Mouse (Mus musculus) forebrain, embryonic 10.5 days (tissue): Measurements from ENCODE around the gene Tspan13. TPM values are rescaled to one million over a fixed set of nuclear protein-coding genes. Genes with fewer than 3 reads are reported as not detected.

Experiments
- DNase-seq: peaks from one replicate; pipeline ENCODE4 v3.0.0-alpha.2; 2017; ENCODE audit warnings: low spot score; ENCODE audit errors: extremely low spot score
- H3K27ac ChIP-seq: fragments of 300-500 bp; sonication (generic); 2 replicates; pipeline ENCODE4 v1.5.1; 2016; ENCODE audit warnings: mild to moderate bottlenecking
- H3K27me3 ChIP-seq: fragments of 300-500 bp; sonication (generic); 2 replicates; pipeline ENCODE4 v1.6.1; 2016; ENCODE audit warnings: mild to moderate bottlenecking; ENCODE audit not compliant: poor library complexity, severe bottlenecking
- H3K36me3 ChIP-seq: fragments of 300-500 bp; sonication (generic); replicated peaks from 2 replicates; pipeline ENCODE4 v1.6.1; 2016; ENCODE audit warnings: mild to moderate bottlenecking, moderate library complexity
- H3K4me1 ChIP-seq: fragments of 300-500 bp; sonication (generic); 2 replicates; pipeline ENCODE4 v1.6.1; 2016
- H3K4me3 ChIP-seq: fragments of 300-500 bp; sonication (generic); 2 replicates; pipeline ENCODE4 v1.5.1; 2016; ENCODE audit warnings: mild to moderate bottlenecking, moderate library complexity
- H3K9me3 ChIP-seq: fragments of 300-500 bp; sonication (generic); 2 replicates; pipeline ENCODE4 v1.6.1; 2016; ENCODE audit warnings: mild to moderate bottlenecking, moderate library complexity
- WGBS: fragments of 180-500 bp; shearing (Covaris S2); methylation state at CpG from one replicate; pipeline ENCODE4 v1.1.7; 2016; 5-methylcytosine and 5-hydroxymethylcytosine counted together
- polyA plus RNA-seq: library from polyadenylated mRNA; unstranded; fragments of >200 nt; fragmentation: Nextera tagmentation; extraction: Ambion mirVana; gene quantifications from 2 replicates; pipeline ENCODE4 v1.2.1, GENCODE M21; 2016

The Tspan13 gene
- 160 and 161 TPM in 2 replicates for polyA plus RNA-seq

DNA sequence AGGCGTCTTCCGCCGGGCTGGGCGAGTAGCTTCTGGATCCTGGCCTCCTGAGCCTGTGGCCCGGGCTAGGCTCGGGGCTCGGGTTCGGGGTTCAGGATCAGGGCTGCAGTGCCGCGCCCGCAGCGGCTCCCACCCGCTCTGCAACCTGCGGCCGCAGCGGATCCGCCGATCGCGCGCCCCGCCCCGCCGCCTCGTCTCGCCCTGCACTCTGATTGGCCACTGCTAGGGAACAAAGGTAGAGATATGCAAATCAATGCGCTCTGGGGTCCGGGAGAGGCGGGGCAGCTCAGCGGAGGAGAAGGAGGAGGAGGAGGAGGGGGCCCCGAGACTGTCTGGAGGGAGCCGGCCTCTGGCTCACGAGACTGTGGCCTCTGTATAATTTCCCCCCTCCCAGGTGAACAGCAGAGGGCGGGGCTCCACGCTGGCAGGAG, at the start of gene Tspan13:
TSS of gene Tspan13 (minus strand) at position 153 of the 431 bp plus-strand sequence.
- H3K9me3 ChIP-seq = no peaks in the 10 kb centered on the region
- H3K4me1 ChIP-seq = peaks cover 34% of the 10 kb centered on the region
- H3K27me3 ChIP-seq = no peaks in the 10 kb centered on the region
- peak; percentile 94 for DNase-seq
- peak within 1 kb of the TSS; percentile 98 for H3K27ac ChIP-seq
- under 1% methylated on average over 35 of the region's 35 CpGs for WGBS
- 0 out of 2 replicates have a peak, but pooled peaks cover 2% of the 10 kb centered on the region for H3K36me3 ChIP-seq
- peak within 1 kb of the TSS; percentile 95 for H3K4me3 ChIP-seq

DNA sequence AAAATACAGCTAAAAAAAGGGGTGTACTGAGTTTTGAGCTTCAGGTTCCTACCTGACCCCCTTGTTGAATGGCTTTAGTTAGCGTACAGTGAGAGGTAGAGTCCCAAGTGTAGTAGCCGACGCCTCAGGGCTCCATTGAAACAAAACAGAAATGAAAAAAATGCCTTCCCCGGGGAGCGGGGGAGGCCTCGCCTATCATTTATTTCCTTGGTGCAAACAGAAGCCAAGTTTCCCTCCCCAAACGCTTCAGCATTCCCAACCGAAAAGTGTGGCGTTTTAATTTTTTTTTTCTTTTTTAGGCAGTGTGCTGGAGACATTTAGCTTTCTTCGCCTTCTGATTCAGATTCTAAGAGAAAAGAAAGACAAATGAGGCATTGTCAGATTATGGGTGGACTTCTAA, 49.7 kb upstream of the Tspan13 start:
- Histone ChIP-seq H3K27me3 (no peaks in the 10 kb centered on the region), H3K4me3 (no peak overlapping the region), H3K4me1 (no peaks in the 10 kb centered on the region), H3K9me3 (no peaks in the 10 kb centered on the region; the same call in 1 of the 2 replicates), H3K27ac (no peak overlapping the region), H3K36me3 (peaks cover 65% of the 10 kb centered on the region)
- WGBS = 96% methylated on average over 10 of the region's 10 CpGs
- DNase-seq = no peak

DNA sequence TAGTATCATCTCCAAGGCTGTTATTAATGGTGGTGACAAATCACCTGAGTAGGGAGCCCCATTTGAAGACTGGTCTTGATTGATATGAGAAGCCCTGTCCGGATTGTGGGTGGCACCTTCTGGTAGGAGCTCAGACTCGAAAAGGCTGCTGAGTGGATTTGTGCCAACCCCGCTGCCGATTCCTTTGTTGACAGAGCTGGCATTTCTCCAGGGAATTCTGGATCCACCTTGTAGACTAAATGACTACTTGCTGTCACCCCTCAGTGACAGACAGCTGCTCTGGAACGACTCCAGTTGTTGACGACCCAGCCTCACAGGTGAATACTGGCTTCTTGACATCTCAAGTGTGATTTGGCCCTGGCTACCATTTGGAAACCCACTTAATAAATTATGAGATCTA, 46.9 kb upstream of the Tspan13 start:
- H3K4me1 ChIP-seq = no peaks in the 10 kb centered on the region
- H3K4me3 ChIP-seq = no peak overlapping the region
- DNase-seq = no peak
- peaks cover 41% of the 10 kb centered on the region for H3K36me3 ChIP-seq
- no peaks in the 10 kb centered on the region for H3K27me3 ChIP-seq
- no peaks in the 10 kb centered on the region for H3K9me3 ChIP-seq
- WGBS = 96% methylated on average over 6 of the region's 6 CpGs
- no peak overlapping the region for H3K27ac ChIP-seq

DNA sequence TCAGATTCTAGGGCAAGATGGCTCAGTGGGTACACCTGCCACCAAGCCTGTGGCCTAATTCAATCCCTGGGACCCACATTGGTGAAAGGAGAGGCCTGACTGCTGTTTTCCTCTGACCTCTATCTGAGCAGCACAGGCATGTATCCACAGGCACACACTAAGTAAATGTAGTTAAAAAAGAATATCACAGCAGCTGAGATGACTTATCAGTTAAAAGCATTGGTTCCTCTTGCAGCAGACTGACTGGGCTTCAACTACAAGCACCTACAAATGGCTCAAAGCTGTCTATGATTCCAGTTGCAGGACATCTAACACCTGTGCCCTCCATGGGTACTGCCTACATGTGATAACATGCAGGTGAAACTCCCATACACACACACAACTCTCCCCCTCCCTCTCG, 46.5 kb upstream of the Tspan13 start:
- 93% methylated on average over 1 of the region's 1 CpGs for WGBS
- no peak for DNase-seq

DNA sequence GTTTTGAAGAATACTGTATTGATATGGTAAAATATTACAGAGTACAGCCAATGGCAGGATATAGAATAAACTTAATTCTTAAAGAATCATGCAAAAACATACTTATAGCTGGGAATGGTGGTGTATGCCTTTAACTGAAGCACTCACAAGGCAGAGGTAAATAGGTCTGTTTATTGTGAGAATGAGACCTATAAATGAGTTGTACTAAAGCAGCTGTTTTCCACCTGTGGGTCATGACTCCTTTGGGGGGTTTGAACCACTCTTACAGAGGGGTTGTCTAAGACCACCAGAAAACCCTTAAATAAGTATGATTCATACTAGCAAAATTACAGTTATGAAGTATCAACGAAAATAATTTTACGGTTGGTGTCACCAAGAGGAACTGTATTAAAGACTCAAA, 43.1 kb upstream of the Tspan13 start:
- Histone ChIP-seq H3K27me3 (no peaks in the 10 kb centered on the region), H3K4me3 (no peak overlapping the region), H3K36me3 (peaks cover 3% of the 10 kb centered on the region; the same call in 1 of the 2 replicates), H3K4me1 (no peaks in the 10 kb centered on the region), H3K27ac (no peak overlapping the region), H3K9me3 (no peaks in the 10 kb centered on the region)
- DNase-seq = no peak
- WGBS = 91% methylated on average over 2 of the region's 2 CpGs

More for the DNA sequence above, 46.5 kb upstream of the Tspan13 start:
- no peak overlapping the region for H3K4me3 ChIP-seq
- H3K27ac ChIP-seq = no peak overlapping the region
- no peaks in the 10 kb centered on the region for H3K4me1 ChIP-seq
- no peaks in the 10 kb centered on the region for H3K27me3 ChIP-seq
- H3K36me3 ChIP-seq = peaks cover 36% of the 10 kb centered on the region
- no peaks in the 10 kb centered on the region for H3K9me3 ChIP-seq

DNA sequence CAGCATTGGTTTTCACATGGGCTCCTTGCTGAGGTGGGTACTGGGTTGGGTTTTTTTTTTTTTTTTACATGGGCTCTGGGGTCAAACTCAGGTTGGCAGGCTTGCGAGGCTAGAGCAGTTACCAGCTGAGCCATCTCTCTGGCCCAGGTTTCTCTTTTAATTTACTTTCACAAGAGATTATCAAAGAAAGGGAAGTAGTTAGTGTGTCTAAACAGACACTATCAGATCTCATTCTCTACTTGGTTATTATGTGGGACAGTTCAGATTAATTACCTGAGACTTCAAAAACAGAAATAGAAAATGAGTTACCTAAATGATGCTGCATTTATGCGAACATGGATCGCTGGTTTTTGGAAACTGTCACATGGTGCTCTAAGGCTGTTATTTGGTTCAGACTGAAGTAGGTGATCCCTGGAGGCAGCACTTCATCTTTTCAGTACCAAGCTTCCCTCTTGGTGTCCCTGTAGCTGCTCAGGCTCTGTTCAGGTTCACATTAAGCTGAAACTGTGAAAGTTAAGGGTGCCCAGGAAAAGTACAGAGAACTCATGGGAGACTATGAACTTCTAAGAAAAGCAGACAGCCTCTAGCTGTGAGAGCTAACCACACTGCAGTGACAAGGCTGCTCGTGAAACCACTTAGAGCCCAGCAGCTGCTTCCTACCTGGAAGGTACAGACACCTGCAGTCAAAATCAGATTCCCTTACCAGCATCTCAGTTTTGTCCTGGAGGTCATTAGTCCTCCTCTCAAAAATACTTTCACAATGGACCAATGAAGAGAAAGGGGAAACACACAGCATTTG, 36.0 kb upstream of the Tspan13 start:
- Histone ChIP-seq H3K36me3 (no peaks in the 10 kb centered on the region), H3K27ac (no peak overlapping the region), H3K9me3 (no peaks in the 10 kb centered on the region), H3K4me1 (peaks cover 5% of the 10 kb centered on the region), H3K27me3 (no peaks in the 10 kb centered on the region), H3K4me3 (no peak overlapping the region)
- 82% methylated on average over 4 of the region's 4 CpGs for WGBS
- no peak for DNase-seq

DNA sequence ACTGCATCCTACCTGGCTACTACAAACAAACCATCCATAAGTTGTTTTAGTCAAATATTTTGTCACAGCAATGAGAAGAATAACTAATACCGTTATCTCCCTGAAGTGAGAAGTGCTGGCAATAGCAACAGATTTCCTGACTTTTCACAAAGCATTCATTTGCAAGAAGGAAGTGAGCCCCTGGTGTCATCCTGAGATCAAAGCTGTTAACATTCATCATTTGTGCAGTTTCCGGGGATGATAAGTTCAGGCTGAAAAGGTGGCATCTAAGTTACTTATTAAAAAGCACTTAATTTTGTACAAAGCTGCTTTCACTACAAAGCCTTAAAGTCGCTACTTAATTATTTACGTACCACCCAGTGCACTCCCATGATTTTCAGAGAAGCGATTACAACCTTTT, 30.6 kb upstream of the Tspan13 start:
- H3K27ac ChIP-seq = no peak overlapping the region
- no peak overlapping the region for H3K4me3 ChIP-seq
- H3K4me1 ChIP-seq = peaks cover 13% of the 10 kb centered on the region
- H3K27me3 ChIP-seq = peaks cover 22% of the 10 kb centered on the region
- no peaks in the 10 kb centered on the region for H3K9me3 ChIP-seq
- WGBS = 21% methylated on average over 5 of the region's 5 CpGs
- no peak for DNase-seq
- H3K36me3 ChIP-seq = no peaks in the 10 kb centered on the region

DNA sequence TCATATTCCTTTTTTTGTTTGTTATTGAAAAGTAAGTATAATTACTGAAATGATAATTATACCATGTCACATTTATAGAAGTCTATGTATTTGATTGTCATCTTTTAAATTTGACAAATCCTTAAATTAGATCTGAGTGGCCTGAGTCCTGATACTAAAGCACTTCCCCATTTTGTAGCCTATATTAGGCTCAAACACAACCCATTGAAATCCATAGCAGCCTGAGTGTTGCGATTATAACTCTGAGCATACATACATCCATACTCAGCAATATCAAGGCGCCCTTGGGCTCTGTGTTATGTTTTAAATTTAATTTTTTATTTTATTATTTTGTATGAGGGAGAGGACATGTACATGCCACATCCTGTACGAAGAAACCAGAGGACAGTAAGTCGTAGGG, 27.9 kb upstream of the Tspan13 start:
- DNase-seq = no peak
- WGBS = 96% methylated on average over 4 of the region's 4 CpGs
- H3K27ac ChIP-seq = no peak overlapping the region
- H3K9me3 ChIP-seq = peaks cover 4% of the 10 kb centered on the region; the same call in 1 of the 2 replicates
- peaks cover 22% of the 10 kb centered on the region for H3K27me3 ChIP-seq
- no peaks in the 10 kb centered on the region for H3K36me3 ChIP-seq
- H3K4me3 ChIP-seq = no peak overlapping the region
- H3K4me1 ChIP-seq = peaks cover 13% of the 10 kb centered on the region

DNA sequence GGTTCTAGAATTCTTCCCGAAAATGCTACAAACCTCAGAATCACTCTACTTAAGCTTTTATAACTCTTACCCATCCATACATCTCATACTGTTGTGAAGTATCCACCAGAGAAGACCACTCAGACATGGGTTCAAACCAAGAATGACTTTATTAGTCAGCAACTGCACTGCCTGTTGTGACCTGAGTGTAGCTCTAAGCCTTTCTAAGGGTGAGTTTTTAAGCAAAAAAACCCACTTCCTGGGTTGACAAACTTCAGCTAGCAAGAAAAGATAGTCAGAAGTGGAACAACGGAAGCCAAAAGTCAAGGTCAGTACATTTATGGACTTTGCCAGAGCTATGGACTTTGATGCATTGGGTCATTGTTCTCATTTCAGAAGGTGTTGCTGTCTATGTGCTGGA, 25.2 kb upstream of the Tspan13 start:
- no peak for DNase-seq
- Histone ChIP-seq H3K4me1 (peaks cover 1% of the 10 kb centered on the region; the same call in 1 of the 2 replicates), H3K36me3 (no peaks in the 10 kb centered on the region), H3K27ac (no peak overlapping the region), H3K4me3 (no peak overlapping the region), H3K9me3 (peaks cover 11% of the 10 kb centered on the region; the same call in 1 of the 2 replicates), H3K27me3 (peaks cover 22% of the 10 kb centered on the region)
- WGBS = 92% methylated on average over 2 of the region's 2 CpGs

DNA sequence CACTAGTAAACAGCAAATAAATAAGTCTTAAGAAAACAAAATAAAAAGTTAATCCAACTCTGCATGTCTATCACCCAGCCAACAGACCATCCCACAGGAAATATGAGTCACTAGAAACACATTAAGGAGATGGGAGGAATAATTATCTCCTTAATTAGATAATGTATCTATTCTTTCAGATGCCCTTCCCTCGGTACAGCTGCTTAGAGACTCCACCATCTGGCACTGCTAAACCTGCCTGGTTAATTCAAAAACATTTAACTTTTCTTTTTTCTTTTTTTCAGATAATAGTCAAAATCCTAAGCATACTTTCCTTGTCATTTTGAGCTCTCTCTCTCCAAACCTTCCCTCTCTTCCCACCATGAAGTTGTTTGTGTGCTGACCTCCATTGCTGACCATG, 23.6 kb upstream of the Tspan13 start:
- no peak for DNase-seq
- Histone ChIP-seq H3K4me3 (no peak overlapping the region), H3K27me3 (peaks cover 6% of the 10 kb centered on the region; the same call in 1 of the 2 replicates), H3K9me3 (peaks cover 11% of the 10 kb centered on the region; the same call in 1 of the 2 replicates), H3K4me1 (no peaks in the 10 kb centered on the region), H3K36me3 (no peaks in the 10 kb centered on the region), H3K27ac (no peak overlapping the region)
- WGBS = 92% methylated on average over 1 of the region's 1 CpGs

DNA sequence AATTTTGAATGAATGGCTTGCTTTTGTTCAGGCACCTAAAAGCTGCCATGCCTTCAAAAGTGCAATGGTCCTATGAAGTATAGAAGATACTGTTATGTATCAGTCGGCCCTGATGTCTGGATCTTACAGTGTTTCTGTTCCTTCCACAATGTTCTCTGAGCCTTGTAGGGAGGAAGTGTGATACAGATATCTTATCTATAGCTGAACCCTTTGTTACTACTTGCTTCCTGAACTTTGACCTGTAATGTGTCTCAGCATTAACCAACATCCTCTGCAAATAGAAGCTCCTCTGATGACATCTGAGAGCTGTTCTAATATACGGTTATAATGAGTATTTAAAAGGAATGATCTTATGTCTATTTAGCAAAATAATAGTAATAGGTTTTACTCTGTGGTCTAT, 15.4 kb upstream of the Tspan13 start:
- 87% methylated on average over 2 of the region's 2 CpGs for WGBS
- H3K9me3 ChIP-seq = no peaks in the 10 kb centered on the region

DNA sequence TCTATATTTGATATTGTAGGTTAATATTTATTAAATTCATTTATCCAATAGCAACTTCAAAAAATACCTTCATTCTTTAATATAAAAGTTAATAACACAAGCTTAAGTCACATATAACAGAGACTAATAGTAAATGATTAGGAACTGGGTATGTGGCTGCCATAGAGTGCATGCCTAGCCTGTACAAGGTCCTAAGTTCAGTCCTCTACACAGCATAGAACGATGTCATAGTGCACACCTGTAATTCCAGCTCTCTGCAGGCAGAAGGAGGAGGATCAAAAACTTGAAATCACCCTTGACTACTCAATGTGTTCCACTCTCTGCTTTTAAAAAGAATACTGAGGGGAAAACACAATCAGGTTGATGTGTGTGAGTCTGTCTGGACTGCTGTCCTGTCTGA, 8.0 kb upstream of the Tspan13 start:
- no peak overlapping the region for H3K4me3 ChIP-seq
- 89% methylated on average over 1 of the region's 1 CpGs for WGBS
- H3K36me3 ChIP-seq = no peaks in the 10 kb centered on the region
- no peaks in the 10 kb centered on the region for H3K27me3 ChIP-seq
- DNase-seq = no peak
- H3K9me3 ChIP-seq = no peaks in the 10 kb centered on the region
- H3K4me1 ChIP-seq = peaks cover 6% of the 10 kb centered on the region; the same call in 1 of the 2 replicates
- H3K27ac ChIP-seq = no peak overlapping the region

More for the DNA sequence above, 15.4 kb upstream of the Tspan13 start:
- Histone ChIP-seq H3K4me1 (no peaks in the 10 kb centered on the region), H3K4me3 (no peak overlapping the region), H3K27ac (no peak overlapping the region), H3K27me3 (no peaks in the 10 kb centered on the region), H3K36me3 (no peaks in the 10 kb centered on the region)
- DNase-seq = no peak

DNA sequence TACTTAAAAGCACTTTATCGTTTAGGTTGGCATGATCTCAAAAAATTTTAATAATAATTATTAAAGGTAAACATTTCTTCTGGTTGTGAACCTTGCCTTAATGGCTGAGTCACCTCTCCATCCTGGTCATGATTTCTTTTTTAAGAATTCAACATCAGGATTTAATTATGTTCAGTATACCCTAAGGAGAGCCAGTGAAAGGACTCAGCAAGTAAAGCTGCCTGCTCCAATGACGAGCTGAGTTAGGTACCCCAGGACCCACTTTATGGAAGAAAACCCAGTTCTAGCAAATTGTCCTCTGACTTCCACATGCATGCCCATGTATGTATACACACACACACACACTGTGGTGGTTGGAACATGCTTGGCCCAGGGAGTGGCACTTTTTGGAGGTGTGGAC, 5.3 kb upstream of the Tspan13 start:
- 77% methylated on average over 2 of the region's 2 CpGs for WGBS
- DNase-seq = no peak
- H3K9me3 ChIP-seq = no peaks in the 10 kb centered on the region
- H3K27me3 ChIP-seq = no peaks in the 10 kb centered on the region
- H3K4me1 ChIP-seq = peaks cover 9% of the 10 kb centered on the region
- no peak overlapping the region for H3K27ac ChIP-seq
- H3K4me3 ChIP-seq = no peak overlapping the region
- no peaks in the 10 kb centered on the region for H3K36me3 ChIP-seq
